Mouse (Mus musculus) CH12F3 (cell line): Measurements from ENCODE around the gene Tmem130.
"Not testable (repeated sequence)": the region's sequence is repeated elsewhere in the genome, so short reads cannot be mapped to it uniquely, and the experiment has no call there.

Source experiments
- in situ Hi-C: fragments of 300-500 bp; cut with MboI; formaldehyde crosslinking; loops from 2 replicates; pipeline ENCODE4 v1.14.3; 2020; ENCODE audit warnings: low sequenced_read_pairs

The Tmem130 gene

DNA sequence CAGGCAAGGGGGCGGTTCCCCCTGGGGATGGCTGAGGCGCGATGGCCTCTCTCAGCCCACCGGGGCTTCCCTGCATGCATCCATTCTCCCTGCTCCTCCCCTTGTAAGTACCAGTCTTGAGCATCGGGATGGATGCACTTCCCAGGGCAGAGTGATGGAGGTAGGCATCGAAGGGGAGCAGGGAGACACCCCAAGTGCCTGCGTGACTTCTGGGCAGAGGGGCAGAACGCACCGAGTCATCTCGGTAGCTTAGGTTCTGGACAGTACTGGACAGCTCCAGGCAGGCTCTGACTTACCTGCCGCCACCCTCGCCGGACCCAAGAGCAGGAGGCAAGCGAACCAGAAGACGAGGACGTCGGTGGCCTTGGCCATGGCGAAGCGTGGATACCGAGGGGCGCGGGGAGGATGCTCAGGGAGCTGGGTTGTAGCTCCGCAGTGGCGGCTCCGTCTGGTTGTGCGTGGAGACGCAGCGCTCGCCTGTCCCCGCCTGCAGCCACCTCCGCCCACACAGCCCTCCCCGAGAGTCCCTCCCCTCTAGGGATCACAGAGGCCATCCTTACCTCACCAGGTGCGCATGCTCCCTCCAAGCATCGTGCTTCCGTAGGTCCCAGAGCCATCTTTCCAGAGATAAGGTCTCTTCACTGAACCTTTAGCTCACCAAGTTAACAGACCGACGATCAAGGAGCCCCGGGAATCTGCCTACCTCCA, at the start of gene Tmem130:
TSS of gene Tmem130 (minus strand) at position 658 of the 708 bp plus-strand sequence.
- in situ Hi-C loops: no loop called here

DNA sequence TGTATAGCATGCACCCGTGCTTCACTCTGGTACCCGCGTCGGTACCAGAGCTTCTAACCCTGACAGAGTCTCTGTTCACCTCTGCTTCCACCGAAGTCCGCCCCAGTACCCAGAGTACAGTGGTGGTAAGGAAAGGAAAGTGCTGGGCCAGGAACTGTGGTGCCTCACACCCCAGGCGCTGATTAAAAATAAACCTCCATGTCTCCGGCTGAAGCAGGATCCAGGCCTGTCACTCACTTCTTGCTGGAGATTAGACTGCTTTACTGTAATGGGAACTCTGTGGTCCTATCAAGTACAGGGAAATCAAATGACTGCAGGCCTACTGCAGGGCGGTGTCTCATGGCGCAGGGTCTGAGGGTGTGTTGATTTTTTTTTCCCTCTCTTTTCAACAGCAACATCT, 45.3 kb upstream of the Tmem130 start:
- in situ Hi-C loops: no loop called here

DNA sequence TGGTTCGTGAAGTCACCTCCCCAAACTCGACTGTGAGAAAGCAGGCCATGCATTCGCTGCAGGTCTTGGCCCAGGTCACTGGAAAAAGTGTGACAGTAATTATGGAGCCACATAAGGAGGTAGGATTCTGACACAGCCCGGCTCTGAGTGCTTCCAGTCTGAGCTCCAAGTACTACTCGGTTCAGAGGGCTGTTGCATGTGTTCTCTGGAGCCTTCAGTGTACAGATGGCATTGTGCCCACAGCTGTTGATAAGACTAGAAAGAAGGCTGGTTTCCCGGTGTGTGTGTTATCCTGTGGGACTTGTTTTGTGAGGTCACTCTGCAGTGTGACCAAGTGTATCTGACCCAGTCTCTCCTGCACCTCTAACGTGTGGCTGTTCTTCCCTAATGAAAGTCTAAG, 42.6 kb upstream of the Tmem130 start:
- in situ Hi-C loops: no loop called here

DNA sequence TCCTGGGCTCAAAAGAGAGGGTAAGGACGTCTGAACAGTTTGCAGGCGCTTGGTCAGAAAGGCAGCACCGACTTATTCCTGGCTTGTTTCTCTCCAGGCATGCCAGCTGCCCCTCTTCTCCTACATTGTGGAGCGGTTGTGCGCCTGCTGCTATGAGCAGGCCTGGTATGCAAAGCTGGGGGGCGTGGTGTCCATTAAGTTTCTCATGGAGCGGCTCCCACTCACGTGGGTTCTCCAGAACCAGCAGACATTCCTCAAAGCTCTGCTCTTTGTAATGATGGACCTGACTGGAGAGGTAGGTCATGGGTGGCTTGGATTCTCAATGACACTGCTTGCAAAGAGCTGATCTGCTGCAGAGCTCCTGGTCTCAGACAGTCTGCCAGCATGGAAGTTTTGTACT, 41.4 kb upstream of the Tmem130 start:
- in situ Hi-C loops: no loop called here

DNA sequence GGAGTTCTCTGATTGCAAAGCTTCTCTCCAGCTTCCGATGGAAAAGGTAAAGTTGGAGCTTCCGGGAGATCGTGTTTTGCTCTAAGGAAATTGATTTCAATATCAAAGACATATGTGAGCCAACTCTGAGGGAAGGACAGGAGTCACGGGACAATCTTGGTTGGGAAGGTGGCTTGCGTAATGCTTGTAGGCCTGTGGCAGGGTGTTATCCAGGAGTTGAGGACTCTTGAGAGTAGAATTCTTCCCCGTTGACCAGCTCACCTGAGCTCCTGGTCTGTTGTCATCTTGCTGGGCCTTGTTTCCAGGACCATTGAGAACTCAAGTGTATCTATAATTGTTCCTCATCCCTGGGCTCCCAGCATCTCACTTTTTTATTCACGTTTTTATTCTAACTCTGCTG, 35.5 kb upstream of the Tmem130 start:
- in situ Hi-C loops: no loop called here

DNA sequence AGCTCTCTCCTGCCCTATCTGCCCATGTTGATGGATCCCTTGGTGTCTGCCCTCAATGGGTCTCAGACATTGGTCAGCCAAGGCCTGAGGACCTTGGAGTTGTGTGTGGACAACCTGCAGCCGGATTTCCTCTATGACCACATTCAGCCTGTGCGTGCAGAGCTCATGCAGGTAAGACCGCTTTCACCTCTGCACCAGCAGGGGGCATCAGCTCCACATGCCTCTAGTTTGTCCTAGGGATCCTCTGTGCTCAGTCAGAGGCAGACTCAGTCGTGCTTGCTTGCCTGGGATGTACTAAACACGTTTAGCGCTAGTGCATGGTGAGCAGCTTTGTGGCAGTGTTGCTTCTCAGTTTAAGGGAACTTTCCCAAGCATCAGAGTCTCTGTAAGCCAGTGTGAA, 33.1 kb upstream of the Tmem130 start:
- in situ Hi-C loops: no loop called here

DNA sequence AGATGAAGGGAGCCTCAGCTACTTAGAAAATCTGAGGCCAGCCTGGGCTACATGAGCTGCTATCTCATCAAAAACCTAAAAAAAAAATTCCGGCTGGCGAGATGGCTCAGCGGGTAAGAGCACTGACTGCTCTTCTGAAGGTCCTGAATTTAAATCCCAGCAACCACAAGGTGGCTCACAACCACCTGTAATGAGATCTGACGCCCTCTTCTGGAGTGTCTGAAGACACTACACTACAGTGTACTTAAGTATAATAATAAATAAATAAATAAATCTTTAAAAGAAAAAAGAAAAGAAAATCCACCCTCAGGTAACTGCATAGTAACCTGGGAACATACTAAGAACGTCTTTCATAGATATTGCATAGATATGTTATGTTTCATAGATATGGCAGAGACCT, 31.8 kb upstream of the Tmem130 start:
- in situ Hi-C loops: no loop called here

DNA sequence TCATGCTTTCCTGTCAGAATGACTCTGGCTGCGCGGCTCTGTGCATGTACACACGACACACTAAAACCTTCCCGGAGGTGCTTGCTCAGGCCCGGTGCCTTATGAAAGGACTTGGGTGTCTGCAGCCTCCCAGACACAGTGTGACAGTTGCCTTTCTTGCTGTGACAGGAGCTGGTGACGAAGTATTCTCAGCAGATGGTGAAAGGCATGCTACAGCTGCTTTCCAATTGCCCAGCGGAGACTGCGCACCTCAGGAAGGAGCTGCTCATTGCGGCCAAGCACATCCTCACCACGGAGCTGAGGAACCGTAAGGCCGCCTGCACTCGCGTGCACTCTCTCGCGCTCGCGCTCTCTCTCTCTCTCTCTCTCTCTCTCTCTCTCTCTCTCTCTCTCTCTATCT, 24.8 kb upstream of the Tmem130 start:
- in situ Hi-C loops: no loop called here

DNA sequence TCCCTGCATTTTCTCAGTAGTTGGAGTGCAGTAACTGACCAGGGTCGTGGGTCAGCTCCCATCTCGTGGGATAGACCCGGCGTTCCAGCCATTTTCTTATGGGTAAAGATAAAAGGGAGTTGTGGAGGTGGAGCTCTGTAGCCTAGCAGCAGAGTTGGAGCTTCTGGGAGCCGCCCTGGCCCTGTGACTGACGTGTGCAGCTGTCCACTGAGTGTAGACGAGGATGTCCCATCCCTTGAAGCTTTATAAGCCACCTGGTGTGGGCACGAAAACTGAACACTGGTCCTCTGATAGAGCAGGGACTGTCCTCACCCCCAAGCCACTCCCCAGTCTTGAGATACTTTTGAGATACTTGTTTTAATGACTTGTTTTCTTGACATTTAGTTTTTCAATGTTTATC, 19.0 kb upstream of the Tmem130 start:
- in situ Hi-C loops: no loop called here

DNA sequence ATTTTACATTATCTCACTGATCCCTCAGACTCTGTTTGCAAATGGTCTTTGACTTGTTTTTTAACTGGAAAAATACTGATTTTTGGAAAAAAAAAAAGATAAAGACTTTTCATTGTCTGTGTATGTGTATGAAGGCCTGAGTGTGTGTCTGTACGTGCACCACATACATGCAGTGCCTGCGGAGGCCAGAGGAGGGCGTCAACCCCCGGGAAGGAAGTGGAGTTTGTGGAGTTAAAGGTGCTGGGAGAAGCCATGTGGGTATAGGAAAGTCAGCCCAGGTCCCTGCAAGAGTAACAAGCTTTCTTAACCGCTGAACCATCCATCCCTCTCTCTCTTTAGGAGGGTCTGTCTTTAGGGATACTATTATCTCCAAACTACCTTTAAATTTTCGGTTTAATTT, 11.6 kb upstream of the Tmem130 start:
- in situ Hi-C loops: no loop called here

DNA sequence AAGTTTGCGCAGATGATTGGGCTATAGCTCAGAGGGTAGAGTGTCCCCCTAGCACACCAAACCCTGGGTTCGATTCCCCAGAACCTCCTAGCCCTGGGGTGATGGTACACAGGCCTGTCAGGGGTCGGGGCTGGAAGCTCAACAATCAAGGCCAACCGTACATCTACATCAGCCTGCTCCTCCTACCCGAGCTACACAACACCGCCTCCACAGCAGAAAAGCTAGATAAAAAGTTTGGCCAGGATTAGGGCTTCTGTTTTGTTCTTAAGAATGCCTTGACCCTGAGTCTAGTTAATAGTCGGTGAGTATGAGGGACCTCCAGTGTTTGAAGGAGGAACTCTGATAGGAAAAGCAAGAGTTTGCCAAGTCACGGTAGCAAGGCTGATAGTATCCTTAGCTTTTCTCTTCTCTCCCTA, 7.5 kb upstream of the Tmem130 start:
- in situ Hi-C loops: no loop called here

DNA sequence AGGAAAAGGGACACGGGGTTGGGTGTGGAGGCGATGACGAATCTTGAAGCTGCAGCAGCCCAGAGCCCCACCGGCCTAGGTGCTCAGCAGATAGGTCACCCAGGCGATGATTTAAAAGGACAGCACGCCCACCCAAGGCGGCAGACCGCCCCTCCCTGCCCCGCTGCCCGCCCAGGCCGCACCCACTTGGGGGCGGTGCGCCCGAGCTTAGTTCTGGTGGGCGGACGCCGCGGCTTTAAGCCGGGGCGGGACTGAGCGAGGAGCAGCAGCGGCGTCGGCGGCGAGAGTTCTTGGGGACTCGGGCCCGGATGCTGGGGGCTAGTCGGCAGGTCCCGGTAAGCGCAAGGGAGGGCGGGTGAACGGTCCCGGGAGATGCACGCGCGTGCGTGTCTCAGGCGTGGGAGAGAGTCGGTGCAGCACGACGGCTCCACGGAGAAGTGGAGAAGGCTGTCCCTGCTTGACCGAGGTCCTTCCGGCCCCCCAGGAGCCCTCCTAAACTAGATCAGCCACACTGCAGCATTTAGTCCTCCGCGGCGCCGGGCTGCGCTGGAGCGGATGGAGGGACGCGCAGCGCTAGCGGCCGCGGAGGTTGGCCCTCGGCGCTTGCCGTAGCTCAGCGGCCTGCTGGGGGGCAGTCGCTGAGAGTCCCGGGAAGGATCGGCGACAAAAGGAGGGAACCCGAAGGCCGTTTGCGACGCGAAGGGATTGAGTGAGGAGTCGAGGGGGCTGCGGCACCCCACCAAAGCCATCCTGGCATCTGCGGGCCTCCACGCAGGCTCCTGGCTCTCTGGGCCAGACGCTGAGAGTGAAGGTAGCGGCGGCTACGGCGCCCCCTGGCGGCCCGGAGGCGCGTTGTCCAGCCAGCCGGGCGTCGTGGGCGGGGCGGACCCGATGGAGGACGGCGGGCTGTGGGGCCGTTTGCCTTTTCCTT, 6.6 kb upstream of the Tmem130 start:
- in situ Hi-C loops: no loop called here

DNA sequence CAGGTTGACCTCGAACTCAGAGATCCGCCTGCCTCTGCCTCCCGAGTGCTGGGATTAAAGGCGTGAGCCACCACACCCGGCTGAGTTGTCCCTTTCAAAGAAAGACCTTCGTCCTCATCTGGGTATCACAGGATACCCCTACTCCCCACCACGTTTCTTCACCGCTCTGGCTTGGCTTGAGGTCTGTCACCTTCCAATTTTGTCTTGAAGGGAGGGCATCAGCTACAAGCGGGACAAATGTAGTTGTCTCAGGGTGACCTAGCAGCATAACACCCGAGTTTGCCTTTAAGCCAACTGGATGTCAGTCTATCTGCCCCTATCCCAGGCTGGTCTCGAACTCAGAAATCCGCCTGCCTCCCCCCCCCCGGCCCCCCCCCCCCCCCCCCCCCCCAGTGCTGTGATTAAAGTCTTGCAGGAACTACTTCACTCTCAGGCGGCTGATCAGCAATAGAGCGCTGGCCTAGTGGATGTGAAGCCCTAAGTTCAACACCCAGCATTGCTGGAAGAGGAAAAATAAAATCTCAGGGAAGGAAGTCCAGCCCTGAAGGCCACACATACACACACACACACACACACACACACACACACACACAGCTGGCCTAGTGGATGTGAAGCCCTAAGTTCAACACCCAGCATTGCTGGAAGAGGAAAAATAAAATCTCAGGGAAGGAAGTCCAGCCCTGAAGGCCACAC, 5.6 kb upstream of the Tmem130 start, which contains the start of gene Trrap:
TSS of gene Trrap (plus strand) at position 627 of the 693 bp plus-strand sequence.
- in situ Hi-C loops: not testable (repeated sequence)

DNA sequence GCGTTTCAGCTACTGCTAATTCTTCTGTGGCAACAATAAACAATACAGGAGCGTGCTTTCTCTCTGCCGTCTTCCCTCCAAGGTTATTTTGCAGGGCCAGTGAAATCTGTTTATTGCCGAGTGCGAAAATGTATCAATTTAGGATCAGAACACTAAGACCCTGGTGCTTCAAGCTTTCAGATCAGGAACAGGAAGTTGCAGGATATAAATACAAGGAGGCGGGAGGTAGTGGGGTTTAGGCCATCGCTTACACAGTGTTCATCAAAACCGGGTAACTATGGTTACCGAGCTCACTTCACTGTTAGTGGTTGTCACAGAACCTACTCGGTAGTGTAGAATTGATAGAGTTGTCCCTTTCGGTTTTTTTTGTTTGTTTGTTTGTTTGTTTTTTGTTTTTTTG, 5.0 kb upstream of the Tmem130 start:
- in situ Hi-C loops: no loop called here

DNA sequence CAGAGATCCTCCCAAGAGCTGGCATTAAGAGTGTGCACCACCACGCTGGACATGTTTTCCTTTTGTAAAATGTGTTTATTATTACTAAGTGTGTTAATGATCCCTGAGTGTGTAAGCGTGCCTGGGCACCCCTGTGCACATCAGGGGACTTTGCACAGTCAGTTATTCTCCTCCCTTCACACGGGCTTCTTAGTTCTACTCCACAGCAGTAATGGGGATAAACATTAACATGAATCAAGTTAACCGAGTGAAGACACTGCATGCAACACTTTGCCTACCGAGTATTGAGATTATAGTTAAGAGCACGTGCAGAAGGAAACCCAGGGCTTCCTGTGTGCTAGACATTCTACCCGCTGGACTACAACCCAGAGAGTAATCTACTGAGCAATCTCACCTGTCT, 4.4 kb upstream of the Tmem130 start:
- in situ Hi-C loops: no loop called here

DNA sequence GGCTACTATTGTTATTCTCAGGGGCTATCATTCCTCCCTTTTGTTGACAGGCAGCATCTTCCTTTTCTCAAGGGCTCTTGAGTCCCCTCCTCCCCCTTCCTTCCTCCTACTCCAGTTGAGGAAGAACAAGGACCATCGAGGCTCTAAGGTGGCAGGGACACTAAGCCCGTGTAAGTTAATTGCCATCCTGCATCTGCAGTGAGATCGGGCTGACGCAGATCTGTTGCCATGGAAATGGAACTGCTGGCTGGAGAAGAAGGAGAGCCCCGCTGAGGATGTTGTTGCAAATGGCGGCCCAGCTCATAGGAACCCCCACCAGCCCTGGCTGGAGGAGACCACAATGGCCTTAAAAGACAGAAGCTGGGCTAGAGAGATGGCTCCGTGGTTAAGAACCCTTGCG, 3.2 kb downstream of the Tmem130 start:
- in situ Hi-C loops: no loop called here

DNA sequence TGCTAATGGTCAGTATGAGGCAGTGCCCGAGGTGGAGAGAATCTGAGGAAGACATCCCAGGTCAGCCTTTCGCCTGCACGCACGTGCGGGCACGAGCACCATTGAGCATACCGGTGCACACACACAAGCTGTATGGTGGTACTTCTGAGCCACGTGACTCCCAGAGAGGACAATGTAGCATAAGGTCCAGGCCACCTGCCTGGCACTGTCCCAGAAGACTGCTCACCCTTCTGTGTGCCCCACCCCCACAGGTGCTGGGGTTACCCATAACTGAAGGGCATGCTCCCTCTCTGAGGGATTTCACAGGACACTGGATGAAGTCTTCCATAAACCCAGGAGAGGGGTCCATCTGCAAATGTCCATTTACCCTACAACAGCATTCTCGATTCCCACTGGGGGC, 4.2 kb downstream of the Tmem130 start:
- in situ Hi-C loops: no loop called here

DNA sequence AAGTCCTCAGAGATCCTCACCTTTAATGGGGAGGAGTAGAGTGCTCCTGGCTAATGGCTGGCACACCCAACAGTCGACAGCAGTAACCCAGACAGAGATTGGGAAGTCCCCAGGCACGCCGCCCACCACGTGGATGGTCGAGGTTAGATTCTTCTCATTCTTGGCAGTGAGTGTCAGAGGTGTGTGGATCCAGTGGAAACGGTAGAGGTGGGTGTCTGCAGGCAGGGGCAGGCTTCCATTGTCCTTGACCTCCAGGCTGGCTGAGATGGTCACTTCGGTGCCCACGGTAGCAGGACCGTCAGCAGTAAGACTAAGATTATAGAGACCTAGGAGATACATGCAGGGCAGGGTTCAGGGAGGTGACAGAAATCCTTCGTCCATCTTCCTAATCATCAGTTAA, 6.4 kb downstream of the Tmem130 start:
- in situ Hi-C loops: no loop called here

DNA sequence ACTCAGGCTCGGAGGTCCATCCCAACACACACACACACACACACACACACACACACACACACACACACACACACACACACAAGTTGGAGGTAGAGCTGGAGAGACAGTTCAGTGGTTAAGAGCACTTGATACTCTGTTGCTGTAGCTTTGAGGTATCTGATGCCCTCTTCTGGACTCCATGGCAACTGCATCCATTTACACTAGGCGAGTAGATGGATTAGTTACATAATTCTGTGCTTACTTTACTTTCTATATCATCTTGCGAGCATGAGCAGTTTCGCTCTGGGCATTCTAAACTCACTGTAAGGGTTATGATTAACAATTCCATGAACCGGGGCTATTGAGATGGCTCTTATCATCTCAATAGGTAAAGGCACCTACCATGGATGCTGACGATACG, 8.6 kb downstream of the Tmem130 start:
- in situ Hi-C loops: no loop called here

DNA sequence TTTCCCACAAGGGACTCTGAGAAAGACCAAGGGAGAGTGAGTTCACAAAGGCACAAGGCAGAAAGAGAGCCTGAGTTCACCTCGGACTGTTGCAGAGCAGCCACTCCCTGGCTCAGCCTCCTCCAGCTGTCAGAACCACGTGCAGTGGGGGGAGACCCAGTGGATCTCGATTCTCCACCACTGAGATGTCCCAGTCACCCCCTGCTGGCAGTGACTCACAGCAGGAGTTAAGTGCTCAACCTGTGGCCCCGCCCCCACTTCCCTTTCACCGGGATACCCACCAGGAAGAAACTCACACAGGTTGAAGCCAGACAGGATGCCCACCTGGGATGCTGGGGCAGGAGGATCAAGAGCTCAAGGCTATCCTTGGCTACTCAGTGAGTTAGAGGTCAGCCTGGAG, 9.2 kb downstream of the Tmem130 start:
- in situ Hi-C loops: no loop called here

DNA sequence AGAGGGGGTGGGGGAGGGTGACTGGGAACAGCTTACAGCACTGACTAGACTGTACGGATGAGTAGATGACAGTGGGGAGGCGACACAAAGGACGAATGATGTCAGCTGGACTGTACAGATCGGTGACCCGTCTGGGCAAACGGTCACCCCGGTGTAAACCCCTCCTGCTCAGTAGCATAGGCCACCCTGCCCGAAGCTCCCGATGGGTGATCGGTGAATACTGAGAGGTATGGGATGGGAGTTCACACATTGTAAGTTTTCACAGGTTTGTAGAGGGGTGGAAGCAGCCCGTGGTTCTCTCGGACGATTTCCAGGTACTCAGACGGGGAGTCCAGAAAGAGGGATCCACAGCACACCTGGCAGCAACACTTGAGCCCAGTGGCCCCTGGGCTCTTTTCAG, 24.5 kb downstream of the Tmem130 start:
- in situ Hi-C loops: loop anchor here (10.0 to 25.0 kb wide), 3 partner anchors 352 to 700 kb away; partner anchors contain the start of genes Bri3 and Ocm
